Mouse (Mus musculus): Measurements from ENCODE around the gene Antxrl. TPM values are rescaled to one million over a fixed set of nuclear protein-coding genes. Genes with fewer than 3 reads are reported as not detected.

Gene Antxrl
- not detected for polyA plus RNA-seq (2017; shearing (Covaris generic))

DNA sequence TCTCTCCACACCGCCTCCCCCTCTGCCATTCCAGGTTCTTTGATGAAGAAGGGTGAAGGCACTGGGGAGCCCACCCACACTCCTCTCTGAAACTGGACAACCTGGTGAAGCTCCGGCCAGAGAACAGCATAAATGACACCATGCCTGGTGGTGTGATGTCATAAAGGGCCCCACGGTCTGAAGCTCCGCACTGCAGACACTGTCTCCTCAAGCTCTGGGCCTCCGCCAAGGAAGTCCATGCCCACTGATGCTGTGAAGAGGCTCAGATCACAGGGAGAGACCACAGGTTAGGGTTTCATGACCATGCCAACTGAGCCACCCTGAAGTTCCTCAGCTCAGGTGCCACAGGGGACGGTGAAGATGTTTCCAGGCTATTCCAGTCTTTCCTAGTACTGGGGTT lies at the start of gene Antxrl:
Antxrl (plus strand) TSS at position 192 of the 400 bp plus-strand sequence.

DNA sequence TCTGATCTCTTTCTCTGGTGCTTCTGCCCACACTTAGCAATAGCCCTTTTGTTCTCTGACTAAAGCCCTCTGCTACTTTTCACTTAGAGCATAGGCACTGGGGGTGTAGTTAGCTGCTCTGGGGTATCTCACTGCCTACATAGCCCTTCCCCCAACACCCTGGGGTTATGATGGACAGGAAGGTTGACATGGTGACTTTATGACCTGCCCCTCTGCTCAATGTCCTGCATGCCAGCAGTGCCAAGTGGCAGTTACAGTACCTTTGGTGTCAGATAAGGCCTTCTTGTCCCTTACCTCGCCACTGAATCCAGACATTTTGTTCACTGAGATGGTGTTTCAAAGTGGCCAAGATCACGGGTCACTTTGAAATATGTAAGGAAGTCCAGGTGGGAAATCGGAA lies 37.4 kb upstream of the Antxrl start, which contains the start of gene Gm30083:
Gm30083 (minus strand) TSS at position 120 of the 400 bp plus-strand sequence.

DNA sequence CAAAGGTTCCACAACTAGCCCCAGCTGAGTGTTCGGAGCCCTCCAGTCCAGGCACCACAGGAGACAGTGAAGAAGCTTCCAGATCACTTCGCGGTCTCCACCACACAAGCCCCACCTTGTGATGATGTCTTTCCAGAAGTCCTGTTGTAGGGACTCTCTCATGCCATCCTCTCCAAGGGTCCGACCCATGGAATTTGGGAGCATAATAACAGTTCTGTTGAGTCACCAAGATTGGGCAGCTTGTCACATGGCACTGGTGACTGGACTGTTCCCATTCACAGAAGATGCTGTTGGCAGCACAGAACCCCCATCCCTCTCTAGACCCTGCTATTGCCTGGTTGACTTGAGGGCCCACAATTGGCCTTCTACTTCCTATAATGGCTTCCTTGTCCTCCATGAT lies 36.1 kb upstream of the Antxrl start, which contains the start of gene Gm5460:
Gm5460 (plus strand) TSS at position 378 of the 400 bp plus-strand sequence.

DNA sequence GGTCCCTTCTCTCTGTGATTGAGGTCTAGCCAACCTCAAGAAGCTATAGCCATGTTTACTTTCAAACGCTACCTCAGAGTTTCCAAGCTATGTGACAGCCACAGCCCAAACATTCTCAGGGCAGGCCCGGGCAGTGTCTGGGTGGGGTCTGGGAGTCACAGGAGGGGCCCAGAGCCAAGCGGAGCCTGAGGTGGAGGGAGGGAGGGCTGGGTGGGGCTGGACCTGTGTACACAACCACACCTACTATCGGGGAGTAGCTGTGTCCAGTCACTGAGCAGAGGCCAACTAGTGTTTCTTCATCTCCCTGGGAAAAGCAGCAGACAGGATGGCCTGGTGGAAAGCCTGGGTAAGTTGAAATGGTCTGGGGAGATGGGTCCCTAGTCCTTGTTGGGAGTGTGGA lies 33.2 kb downstream of the Antxrl start, which contains the start of gene Anxa8:
Anxa8 (plus strand) TSS at position 251 of the 400 bp plus-strand sequence.

DNA sequence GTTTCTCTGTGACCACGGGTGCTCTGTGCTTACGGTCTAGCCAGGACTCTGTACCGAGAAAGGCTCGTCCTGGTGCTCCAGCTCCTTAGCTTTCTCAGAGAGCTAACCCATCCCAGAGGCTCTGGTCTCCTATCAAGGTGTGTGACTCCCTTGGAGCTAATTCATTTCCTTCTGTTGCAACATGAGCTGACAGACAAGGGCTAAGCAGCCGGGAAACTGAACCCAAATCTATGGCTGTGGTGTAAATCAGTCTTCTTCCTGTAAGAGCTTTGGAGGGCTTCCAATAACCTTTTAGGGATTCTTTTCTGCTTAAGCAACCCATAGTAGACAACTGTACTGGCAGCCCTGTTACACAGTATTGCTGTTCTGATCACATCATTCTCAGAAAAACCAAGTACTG lies 50.1 kb downstream of the Antxrl start, which contains the start of gene A630023A22Rik:
A630023A22Rik (minus strand) TSS at position 154 of the 400 bp plus-strand sequence.

Other genes starting within 250 kb of the Antxrl start
- under 1 TPM in 1 of 2 experiments, not detected in 1; 0.06 TPM for gene Gdf10, start 129.1 kb upstream of the Antxrl start, polyA plus RNA-seq (2017; shearing (Covaris generic))
- gene Gdf2, start 111.7 kb upstream of the Antxrl start, polyA plus RNA-seq (2017; shearing (Covaris generic)) = not detected
- gene Rbp3, start 98.7 kb upstream of the Antxrl start, polyA plus RNA-seq (2017; shearing (Covaris generic)) = not detected
- not detected for gene Zfp488, start 73.9 kb upstream of the Antxrl start, polyA plus RNA-seq (2017; shearing (Covaris generic))
- under 1 TPM in 1 of 2 experiments, not detected in 1; 0.23 TPM for gene Gm30083, start 37.5 kb upstream of the Antxrl start, polyA plus RNA-seq (2017; shearing (Covaris generic))
- under 1 TPM in 1 of 2 experiments, not detected in 1; 0.17 TPM for gene Gm5460, start 35.9 kb upstream of the Antxrl start, polyA plus RNA-seq (2017; shearing (Covaris generic))
- under 1 TPM in 1 of 2 experiments, not detected in 1; 0.09 TPM for gene Anxa8, start 33.3 kb downstream of the Antxrl start, polyA plus RNA-seq (2017; shearing (Covaris generic))
- not detected for gene A630023A22Rik, start 50.0 kb downstream of the Antxrl start, polyA plus RNA-seq (2017; shearing (Covaris generic))
- not detected for gene Npy4r, start 99.8 kb downstream of the Antxrl start, polyA plus RNA-seq (2017; shearing (Covaris generic))
- under 1 TPM in 1 of 2 experiments, not detected in 1; 0.16 TPM for gene Gprin2, start 148.9 kb downstream of the Antxrl start, polyA plus RNA-seq (2017; shearing (Covaris generic))
- gene Syt15, start 166.9 kb downstream of the Antxrl start, polyA plus RNA-seq (2017; shearing (Covaris generic)) = under 1 TPM; 0.07 to 0.81 TPM